Mouse (Mus musculus): Measurements from ENCODE around the gene Yy1.

DNA sequence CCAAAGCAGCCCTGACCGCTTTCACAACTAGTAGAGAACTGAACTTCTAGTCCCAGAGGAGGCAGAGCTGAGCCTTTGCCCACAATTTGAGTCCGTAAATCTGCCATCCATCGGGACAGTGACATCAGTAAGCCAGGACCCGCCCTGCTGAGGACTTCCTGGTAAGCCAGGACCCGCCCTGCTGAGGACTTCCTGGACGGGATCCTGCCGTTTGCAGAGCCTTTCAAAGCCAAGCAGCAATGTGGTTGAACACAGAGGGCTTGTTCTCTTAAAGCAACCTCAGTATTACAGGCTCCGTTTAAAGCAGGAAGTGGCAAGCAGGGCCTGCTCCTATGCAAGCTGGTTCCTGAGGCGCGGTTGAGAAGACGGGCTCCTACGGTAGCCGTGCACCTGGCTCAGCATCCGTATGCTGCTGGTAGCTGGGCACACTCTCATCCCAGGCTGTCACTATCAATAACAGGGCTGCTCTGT, 27.0 kb upstream of the Yy1 start:
- no peak for TF ChIP-seq CTCF (IDR thresholded peaks at IDR 0.05; ENCODE audit: control insufficient read depth, insufficient read depth, insufficient read length)
- no peak for TF ChIP-seq MYOD1 (IDR thresholded peaks at IDR 0.05; ENCODE audit: control insufficient read depth, insufficient read length, low read depth)
- TF ChIP-seq MYOG (IDR thresholded peaks at IDR 0.05; ENCODE audit: control insufficient read depth, extremely low read depth, insufficient read length) = no peak
- TF ChIP-seq MAX (IDR thresholded peaks at IDR 0.05) = no peak
- TF ChIP-seq USF1 (IDR thresholded peaks at IDR 0.05; ENCODE audit: low read depth) = no peak
- TF ChIP-seq CEBPB (IDR thresholded peaks at IDR 0.05; ENCODE audit: low read depth) = no peak

All from C2C12 (cell line).